Mouse (Mus musculus): Measurements from ENCODE around the gene Rrp8.
"Not testable (repeated sequence)": the region's sequence is repeated elsewhere in the genome, so short reads cannot be mapped to it uniquely, and the experiment has no call there.

Rrp8 gene

DNA sequence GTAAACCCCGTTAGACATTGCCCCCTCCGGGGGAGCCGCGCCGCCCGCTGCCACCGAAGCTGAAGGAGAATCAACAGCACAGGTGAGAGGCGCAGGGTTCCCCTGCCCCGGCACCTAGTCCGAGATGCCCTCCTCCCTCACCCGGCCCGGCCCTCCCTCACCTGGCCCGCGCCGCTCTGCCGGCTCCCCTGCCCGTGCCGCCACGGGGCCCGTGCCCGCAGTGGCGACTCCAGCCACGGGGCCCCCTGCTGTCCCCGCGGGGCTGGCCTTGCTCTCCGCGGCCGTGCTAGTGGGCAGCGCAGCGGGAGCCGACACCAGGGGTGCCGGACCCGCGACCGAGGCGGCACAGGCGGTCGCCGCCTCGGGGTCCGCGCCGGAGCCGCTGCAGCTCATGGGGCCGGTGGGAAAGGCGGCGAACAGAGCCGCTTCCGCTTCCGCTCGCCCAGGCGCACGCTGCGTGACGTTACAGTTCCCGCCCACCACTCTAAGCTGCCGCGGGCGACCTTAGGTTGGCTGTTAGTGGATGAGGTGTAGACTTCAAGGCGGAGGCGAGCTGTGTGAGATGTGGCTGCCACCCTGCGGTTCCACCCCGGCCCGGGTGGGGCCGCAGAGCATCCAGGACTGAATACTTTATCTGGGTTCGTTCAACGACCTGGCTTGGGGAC is 6.9 kb upstream of the Rrp8 start, which contains the start of gene Taf10:
Gene Taf10, minus strand, starts transcription at position 436 of the 665 bp plus-strand sequence.
- DNase-seq (ENCODE audit: low read depth, low spot score) = peak; percentile 94

DNA sequence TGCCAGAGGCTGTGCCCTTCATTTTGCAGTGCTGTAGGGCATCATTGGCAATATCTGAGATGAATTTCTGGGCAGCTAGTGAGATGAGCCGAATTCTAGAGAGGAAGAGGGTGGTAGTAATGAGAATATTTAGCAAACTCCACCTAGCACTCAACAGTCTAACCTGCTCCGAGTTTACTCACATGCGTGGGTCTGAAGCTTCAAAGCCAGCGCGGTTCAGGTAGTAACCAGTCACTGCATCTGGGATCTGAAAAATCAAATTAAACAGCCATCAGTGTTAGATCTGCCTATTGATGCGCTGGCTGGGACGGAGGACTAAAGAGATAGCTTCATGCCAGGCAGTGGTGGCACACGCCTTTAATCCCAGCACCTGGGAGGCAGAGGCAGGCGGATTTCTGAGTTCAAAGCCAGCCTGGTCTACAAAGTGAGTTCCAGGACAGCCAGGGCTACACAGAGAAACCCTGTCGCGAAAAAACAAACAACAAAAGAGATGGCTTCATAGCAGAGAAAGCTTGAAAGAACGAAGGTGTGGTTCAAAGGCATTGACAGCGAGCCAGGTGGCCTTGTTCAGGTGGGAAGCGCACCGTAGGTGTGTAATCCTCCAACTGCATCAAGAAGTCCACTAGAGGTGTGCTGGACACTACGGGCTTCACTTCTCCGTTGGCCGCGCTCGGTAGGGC is 6.2 kb upstream of the Rrp8 start:
- not testable (repeated sequence) for DNase-seq (ENCODE audit: low read depth, low spot score)

DNA sequence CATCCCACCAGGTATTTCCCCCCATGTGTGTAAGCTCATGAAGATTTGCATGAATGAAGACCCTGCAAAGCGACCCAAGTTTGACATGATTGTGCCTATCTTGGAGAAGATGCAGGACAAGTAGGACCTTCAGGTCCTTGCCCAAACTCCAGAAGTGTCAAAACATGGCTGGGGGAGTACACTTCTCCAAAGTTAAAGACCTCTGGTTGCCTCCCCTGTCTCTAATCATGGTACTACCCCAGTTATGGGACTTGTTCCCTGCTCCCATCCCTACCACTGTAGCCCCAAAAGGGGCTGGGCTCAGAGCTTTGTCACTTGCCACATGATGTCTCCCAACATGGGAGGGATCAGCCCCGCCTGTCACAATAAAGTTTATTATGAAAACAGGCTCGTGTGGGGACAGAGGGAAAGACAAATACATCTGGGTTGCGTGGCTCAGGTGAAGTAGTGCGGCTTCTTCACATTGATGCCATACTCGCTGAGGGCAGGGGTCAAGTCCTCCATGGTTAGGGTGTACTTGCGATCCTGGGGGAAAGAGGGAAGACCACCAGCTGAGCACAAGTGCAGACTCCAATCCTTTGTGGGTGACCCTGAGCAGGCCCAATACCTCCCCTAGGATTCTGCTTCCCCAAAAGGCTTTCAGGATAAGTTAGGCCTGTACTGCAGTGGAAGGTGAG is 5.5 kb upstream of the Rrp8 start:
- DNase-seq (ENCODE audit: low read depth, low spot score) = not testable (repeated sequence)

DNA sequence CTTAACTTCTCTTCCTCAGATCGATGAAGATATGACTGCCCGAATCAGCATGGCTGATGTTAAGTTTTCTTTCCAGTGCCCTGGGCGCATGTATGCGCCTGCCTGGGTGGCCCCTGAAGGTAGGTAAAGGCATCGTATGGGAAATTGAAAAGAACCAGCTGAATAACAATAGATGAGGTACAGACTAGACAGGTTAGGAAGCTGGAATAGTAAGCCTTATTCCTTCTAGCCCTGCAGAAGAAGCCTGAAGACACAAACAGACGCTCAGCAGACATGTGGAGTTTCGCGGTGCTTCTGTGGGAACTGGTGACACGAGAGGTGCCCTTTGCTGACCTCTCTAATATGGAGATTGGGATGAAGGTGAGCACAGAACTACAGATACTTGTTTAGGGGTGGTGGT is 4.8 kb upstream of the Rrp8 start:
- DNase-seq (ENCODE audit: low read depth, low spot score) = no peak

DNA sequence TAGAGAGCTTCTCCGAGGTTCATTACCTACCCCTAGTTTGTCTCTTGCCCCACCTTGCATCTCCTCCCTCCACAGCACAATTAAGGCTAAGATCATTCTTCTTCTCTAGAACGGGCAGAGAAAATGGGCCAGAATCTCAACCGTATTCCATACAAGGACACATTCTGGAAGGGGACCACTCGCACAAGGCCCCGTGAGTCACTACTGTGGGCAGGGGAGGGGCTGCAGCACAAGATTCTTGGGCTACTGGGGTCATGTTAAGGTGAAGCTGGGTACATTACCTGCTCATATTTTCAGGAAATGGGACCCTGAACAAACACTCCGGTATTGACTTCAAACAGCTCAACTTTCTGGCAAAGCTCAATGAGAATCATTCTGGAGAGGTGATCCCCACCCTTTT is 3.7 kb upstream of the Rrp8 start:
- no peak for DNase-seq (ENCODE audit: low read depth, low spot score)

DNA sequence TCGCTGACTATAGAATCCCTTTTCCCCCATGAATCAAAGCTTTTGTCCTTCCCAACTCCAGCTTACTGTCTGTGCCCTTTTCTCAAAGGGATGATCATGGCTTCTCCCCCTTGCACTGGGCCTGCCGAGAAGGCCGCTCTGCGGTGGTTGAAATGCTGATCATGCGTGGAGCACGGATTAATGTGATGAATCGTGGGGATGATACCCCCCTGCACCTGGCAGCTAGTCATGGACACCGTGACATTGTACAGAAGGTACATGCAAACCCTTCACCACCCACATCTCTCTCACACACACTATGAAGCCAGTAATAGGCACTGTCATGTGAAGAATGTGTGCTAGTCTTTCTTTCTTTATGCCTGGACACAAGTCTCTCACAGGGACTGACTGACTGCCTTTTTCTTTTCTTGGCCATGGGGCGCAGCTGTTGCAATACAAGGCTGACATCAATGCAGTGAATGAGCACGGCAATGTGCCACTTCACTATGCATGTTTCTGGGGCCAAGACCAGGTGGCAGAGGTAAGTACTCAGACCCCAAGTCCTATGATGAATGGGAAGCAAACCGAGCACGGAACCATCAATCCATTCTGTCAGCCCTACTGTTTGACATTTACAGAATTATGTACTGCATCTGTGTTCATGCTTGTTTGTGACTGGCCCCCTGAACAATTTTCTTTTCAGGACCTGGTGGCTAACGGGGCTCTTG is 3.1 kb upstream of the Rrp8 start:
- DNase-seq (ENCODE audit: low read depth, low spot score) = no peak

DNA sequence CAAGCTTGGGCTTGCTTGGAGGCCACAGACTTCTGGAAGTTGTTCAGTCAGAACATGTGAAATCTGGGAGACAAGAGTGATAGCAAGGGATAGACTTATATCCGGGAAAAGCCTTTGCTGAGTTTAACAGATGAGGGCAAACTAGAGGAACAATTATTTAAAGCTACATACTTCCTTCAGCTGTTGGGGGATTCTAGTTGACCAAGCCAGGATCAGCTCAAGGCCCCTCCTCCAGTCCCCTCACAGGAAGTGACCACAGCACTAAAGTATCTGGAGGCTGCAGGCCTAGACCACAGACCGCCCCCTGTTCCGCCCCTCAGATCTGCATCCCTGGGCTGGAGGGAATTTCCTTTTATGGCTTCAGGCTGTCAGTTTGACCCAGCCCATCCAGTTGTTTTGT is 1.8 kb upstream of the Rrp8 start:
- DNase-seq (ENCODE audit: low read depth, low spot score) = peak; percentile 63

DNA sequence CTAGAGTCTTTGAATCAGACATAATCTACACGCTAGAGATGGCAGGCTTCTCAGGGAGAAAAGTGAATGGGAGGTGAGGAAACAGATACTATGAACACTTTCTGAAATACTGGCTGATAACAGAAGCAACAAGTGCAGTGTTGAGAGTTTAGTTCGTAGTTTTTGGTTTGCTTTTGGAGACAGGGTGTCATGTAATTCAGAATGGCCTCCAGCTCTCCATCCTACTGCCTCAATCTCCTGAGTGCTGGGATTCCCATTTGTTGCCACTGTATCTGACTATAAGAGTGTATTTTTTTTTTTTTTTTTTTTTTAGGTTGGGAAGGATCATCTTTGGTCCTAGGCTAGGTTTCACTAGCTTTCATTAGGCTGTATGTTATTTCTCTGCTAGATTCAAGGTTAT is 1.1 kb upstream of the Rrp8 start:
- DNase-seq (ENCODE audit: low read depth, low spot score) = no peak

DNA sequence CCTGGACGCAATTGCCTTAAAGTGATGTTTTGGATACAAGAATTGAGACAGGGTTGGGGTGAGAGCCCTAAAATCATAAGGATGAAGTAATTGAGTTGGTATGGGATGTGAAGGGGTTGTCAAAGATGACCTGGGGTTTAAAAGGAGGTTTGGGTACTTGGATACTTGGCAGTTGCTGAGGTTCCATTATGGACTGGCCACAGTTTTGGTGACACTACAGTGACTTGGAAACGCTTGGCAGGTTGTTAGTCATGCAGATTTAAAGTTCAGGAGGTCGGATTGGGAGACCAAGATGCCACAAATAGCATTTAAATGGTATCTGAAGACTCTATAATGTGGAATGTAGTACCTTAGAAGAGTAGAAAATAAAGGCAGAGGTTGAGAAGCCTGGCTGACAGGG is 463 bp upstream of the Rrp8 start:
- no peak for DNase-seq (ENCODE audit: low read depth, low spot score)

DNA sequence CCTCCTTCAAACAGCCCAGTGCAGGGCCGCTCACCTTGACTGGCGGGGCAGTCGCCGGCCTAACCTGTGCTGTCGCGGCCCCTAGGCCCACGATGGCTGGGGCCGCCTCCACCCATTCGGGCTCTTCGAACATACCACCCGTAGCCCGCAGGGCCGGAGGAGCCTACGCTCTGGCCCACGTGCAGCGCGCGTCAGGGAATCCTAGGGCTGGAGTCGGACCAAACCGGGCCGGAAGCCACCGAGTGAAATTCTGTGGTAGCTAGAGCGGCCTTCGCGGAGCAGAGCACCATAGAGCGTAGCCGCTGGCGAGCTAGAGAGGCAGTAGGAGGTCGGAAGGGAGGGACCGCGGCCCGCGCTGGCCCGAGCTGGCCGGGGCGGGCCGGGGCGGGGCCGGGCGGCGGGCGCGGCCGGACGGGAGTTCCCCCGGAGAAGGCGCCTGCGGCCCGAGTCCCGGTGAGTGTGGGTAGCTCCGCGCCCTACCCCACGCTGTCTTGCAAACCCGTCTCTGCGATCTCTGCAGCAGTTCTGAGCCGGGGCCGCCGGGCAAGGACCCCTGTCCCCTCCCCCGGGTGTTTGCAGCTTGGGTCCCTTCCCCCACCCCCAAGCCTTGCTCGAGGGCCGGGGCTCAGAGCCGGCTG is 802 bp downstream of the Rrp8 start, which contains the start of gene Ilk:
Gene Ilk, plus strand, starts transcription at position 329 of the 638 bp plus-strand sequence.
- peak; percentile 87 for DNase-seq (ENCODE audit: low read depth, low spot score)

DNA sequence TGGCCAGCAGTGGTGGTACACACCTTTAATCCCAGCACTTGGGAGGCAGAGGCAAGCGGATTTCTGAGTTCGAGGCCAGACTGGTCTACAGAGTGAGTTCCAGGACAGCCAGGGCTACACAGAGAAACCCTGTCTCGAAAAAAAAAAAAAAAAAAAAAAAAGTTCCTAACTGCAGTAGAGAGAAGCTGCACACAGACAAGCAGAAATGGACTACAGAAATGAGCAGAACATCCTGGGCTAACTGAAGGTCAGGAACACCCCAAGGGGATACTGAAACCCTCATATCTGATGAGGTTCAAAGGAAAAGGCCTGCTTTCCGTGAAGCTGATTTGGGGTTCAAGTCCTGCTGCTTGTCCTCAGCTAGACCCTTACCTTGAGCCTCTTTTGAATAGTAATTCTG is 1.7 kb downstream of the Rrp8 start:
- not testable (repeated sequence) for DNase-seq (ENCODE audit: low read depth, low spot score)

DNA sequence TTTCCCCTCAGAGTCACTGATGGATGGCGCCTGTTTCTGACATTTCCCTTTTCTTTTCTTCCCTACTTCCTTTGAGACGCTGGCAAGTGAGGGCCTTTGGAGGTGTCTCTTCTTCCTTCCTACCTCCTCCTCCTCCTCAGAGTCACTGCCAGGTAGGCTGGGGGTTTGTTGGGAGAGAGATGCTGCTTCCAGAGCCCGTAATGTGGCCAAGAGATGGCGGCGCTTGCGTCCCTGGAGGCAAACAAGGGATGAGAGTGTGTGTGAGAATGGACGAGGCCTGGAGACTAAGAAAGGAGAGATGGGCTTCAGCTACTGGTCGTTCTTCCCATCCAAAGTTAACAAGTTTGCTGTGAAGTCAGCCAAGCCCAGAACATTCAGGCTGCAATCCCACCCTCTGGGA is 2.4 kb downstream of the Rrp8 start:
- no peak for DNase-seq (ENCODE audit: low read depth, low spot score)

DNA sequence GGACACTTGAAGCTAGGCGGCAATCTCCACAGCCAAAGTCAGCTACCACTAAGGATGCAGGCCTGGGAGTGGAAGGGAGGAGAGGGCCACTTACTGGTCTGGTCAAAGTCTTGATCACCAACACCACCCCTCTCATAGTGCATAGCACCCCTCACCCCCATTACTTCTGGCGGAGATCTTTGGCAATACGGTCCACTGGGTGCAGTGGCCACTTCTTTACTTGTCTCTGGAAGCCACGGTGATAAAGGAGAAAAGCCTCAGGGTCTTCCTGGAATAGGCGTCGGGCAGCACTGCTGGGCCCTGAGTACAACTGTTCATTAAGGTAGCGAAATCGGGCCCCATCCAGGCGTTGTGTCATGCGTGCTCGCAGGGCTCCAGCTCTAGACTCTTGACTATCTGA is 3.3 kb downstream of the Rrp8 start:
- no peak for DNase-seq (ENCODE audit: low read depth, low spot score)

DNA sequence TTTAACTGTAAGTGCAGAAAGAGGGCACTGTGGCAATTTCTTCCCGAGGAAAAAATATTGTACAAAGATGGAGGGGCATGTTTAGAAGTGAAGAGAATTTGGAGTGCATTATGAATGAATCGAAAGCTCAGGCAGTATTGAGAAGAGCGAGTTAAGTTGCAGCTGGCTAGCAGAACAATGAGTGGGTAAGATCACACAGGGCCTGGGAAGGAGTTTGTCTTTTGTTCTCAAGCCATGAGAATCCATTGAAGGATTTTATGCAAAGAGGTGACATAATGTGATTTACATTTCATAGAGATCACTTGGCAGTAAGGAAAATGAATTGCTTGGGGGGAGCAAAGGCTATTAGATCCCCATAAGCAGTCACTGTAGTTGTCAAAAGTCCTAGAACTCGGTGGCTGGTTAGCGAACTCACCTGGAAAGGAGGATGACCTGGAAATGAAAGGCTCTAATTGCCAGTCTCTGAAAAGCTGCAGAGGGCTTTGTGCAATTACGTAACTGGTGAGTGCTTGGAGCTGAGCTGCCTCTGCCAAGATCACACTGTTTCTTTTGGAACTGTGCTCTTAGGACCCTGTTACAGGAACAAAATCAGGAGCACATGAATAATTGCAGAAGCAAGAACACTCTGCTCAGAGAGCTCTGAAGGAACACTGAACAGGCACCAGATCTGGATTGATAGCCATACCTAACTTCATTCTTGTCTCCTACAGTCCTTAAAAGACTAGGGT is 8.3 kb downstream of the Rrp8 start:
- DNase-seq (ENCODE audit: low read depth, low spot score) = no peak

DNA sequence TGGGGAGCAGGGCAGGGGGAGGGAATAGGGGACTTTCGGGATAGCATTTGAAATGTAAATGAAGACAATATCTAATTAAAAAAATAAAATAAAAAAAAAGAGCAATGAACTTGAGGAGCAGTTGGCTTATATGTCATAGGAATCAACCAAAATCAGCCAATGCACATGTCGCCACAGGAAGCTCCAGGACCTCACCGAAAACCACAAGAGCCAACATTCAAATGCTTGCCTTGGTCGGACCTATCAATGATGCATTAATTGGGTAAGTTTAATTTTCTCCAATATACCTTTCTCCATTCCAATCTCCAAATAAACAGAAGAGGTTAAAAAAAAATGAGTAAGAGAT is 10.2 kb downstream of the Rrp8 start:
- no peak for DNase-seq (ENCODE audit: low read depth, low spot score)

DNA sequence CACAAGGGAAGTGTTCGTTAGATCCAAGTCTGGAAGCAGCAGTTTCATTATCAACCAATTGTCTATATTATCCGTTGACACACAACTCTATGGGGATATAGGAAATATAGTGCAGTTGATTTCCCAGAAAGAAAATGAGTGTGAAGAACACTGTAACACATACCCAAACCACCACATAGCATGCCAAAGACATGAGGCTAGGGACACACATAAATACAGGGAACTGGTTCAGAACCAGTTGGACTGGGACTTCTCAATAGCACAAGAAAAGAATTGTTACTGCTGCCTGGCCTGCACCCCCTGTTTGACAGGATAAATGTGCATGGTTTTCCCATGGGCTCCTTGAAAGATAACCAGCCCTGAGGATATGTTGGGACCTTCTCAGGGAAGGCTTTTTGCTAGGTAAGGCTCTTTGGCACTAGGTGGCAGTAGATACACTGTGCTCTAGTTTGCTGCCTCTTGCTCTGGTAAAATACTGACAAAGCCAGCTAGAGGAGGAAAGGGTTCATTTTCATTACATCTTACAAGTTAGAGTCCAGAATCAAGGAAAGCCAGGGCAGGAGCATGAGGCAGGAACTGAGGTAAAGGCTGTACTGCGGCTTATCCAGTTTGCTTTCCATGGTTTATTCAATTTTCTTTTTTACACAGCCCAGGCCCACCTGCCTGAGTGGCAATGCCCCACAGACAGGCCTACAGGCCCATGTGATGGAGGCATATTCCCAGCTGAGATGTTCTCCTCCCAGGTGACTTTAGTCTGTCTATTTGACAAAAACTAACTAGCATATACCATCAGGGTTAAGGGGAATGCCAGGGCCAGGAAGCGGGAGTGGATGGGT is 10.8 kb downstream of the Rrp8 start:
- DNase-seq (ENCODE audit: low read depth, low spot score) = peak; percentile 62

DNA sequence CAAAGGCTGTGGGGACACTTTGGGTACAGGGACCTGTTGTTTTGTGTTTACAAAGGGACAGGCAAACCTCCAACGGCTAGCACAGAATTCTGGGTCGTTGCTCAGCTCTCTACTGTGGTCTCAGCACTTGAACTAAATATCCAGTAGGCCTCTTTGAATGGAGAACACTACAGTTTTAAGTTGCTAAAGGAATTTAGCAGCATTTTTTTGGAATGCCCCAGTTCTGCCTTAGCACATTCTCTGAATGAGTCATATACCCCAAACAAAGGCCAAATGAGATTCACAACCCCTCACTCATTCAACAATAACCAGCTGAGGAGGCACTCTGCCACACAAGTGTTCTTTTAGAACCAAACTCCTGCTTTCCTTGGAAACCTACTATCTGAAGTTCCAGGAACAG is 15.3 kb downstream of the Rrp8 start:
- DNase-seq (ENCODE audit: low read depth, low spot score) = no peak

DNA sequence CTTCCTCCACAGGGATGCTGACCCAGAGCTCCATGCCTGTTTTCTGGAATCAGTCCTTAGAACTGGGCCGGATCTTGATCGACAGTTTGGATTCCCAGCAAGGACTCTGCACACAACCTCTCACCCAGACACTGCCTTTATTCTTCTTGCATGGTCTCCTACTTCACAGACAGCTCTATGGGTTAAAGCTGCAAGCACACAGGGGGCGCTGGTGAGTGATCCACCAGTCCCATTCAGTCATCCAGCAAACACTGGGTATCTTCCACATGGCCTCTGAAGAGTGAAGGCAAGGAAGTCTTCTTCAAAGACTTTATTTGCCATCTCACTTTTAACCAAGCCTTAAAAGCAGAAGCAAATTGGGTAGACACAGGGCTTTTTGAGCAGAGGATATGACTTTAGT is 21.8 kb downstream of the Rrp8 start:
- no peak for DNase-seq (ENCODE audit: low read depth, low spot score)

DNA sequence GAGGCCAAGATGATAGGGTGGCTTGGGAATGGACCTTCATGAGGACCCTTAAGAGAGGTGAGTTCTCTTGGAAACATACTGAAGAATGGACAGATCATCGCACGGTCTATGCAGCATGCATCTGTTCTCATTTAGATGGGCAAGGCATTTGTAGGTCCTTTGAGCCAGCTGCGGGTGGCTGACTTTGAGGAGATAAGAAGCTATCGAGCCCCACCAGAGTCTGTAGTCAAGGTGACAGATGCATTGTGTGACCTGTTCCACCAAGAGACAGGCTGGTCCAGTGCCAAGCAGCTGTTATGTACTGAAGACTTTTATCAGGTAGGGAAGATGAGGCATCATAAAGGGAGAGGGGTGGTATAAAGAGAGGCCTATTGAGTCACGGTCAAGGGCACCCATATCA is 28.5 kb downstream of the Rrp8 start:
- no peak for DNase-seq (ENCODE audit: low read depth, low spot score)

DNA sequence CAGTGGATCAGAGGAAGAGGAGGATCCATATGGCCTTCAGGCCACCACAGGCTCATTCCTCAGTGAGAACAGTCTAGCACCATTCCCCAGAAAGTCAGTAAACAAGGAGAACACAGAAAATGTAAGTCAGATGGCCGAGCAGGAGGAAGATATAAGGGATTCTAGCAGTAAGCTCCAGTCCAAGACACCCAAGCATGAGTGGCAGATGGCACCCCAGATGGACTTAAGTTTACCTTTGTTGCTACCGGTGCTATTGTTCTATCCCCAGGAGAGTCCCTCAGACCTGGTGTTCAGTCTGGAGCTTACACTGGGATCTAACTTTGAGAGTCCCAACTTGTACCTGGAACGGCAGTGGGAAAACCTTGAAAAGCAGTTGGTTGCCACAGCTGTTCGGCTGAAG is 33.4 kb downstream of the Rrp8 start:
- no peak for DNase-seq (ENCODE audit: low read depth, low spot score)

All from R1 (cell line).